Mouse (Mus musculus) neural tube, embryonic 13.5 days (tissue): ENCODE measurements at regions not wholly inside any gene's neighbourhood (a gene's known extent, or its start where the extent isn't known, plus 50 kb on each side); places are given as distances from the start of the nearest gene placed in this dataset.

ENCODE experiments used
- ATAC-seq: fragments of 200-750 bp; cut with Nextera tagmentation; 2 replicates; pipeline ENCODE4 v1.8.0; 2017; ENCODE audit warnings: low read depth, mild to moderate bottlenecking, moderate TSS enrichment, moderate library complexity
- H3K27ac ChIP-seq: fragments of 300-500 bp; sonication (generic); replicated peaks from 2 replicates; pipeline ENCODE4 v1.5.1; 2015; ENCODE audit warnings: moderate library complexity, mild to moderate bottlenecking, inconsistent platforms
- H3K27me3 ChIP-seq: fragments of 300-500 bp; sonication (generic); 2 replicates; pipeline ENCODE4 v1.6.1; 2015; ENCODE audit warnings: mild to moderate bottlenecking, inconsistent platforms
- H3K36me3 ChIP-seq: fragments of 300-500 bp; sonication (generic); 2 replicates; pipeline ENCODE4 v1.6.1; 2015; ENCODE audit warnings: mild to moderate bottlenecking, inconsistent platforms
- H3K4me1 ChIP-seq: fragments of 300-500 bp; sonication (generic); replicated peaks from 2 replicates; pipeline ENCODE4 v1.6.1; 2015; ENCODE audit warnings: inconsistent platforms
- H3K4me2 ChIP-seq: fragments of 300-500 bp; sonication (generic); 2 replicates; pipeline ENCODE4 v1.6.1; 2015; ENCODE audit warnings: inconsistent platforms, mild to moderate bottlenecking, moderate library complexity
- H3K4me3 ChIP-seq: fragments of 300-500 bp; sonication (generic); 2 replicates; pipeline ENCODE4 v1.5.1; 2015; ENCODE audit warnings: mild to moderate bottlenecking, inconsistent platforms
- H3K9ac ChIP-seq: fragments of 300-500 bp; sonication (generic); 2 replicates; pipeline ENCODE4 v1.6.1; 2015; ENCODE audit warnings: moderate library complexity, mild to moderate bottlenecking, inconsistent platforms
- H3K9me3 ChIP-seq: fragments of 300-500 bp; sonication (generic); 2 replicates; pipeline ENCODE4 v1.6.1; 2016; ENCODE audit warnings: inconsistent platforms
- WGBS: fragments of 180-500 bp; shearing (Covaris S2); methylation state at CpG from one replicate; pipeline ENCODE4 v1.1.7; 2015; 5-methylcytosine and 5-hydroxymethylcytosine counted together

- Histone ChIP-seq H3K4me1 (no peaks in the 10 kb centered on the region), H3K9me3 (no peaks in the 10 kb centered on the region), H3K36me3 (no peaks in the 10 kb centered on the region), H3K4me2 (no peak overlapping the region), H3K4me3 (no peak overlapping the region), H3K9ac (no peak overlapping the region), H3K27me3 (no peaks in the 10 kb centered on the region), H3K27ac (no peak overlapping the region)
- WGBS: 89% methylated on average over 7 of the region's 7 CpGs
- no peak for ATAC-seq
Measured at GRCm38 (mm10) chr3:9916538-9917106, 171.3 kb upstream of the Gm9833 start.

- no peak for ATAC-seq
- Histone ChIP-seq H3K9ac (no peak overlapping the region), H3K4me1 (no peaks in the 10 kb centered on the region), H3K27ac (no peak overlapping the region), H3K27me3 (no peaks in the 10 kb centered on the region), H3K4me2 (no peak overlapping the region), H3K4me3 (no peak overlapping the region), H3K9me3 (no peaks in the 10 kb centered on the region), H3K36me3 (no peaks in the 10 kb centered on the region)
- WGBS: 87% methylated on average over 3 of the region's 3 CpGs
Measured at GRCm38 (mm10) chr3:9920331-9920730, 167.6 kb upstream of the Gm9833 start.

GRCm38 (mm10) chr3:9921730-9922129 is 166.2 kb upstream of the Gm9833 start:
- no peak overlapping the region for H3K27ac ChIP-seq
- ATAC-seq: no peak
- no peaks in the 10 kb centered on the region for H3K36me3 ChIP-seq
- no peaks in the 10 kb centered on the region for H3K27me3 ChIP-seq
- no peak overlapping the region for H3K9ac ChIP-seq
- H3K9me3 ChIP-seq: no peaks in the 10 kb centered on the region
- no peak overlapping the region for H3K4me3 ChIP-seq
- H3K4me1 ChIP-seq: no peaks in the 10 kb centered on the region
- H3K4me2 ChIP-seq: no peak overlapping the region
- 89% methylated on average over 1 of the region's 1 CpGs for WGBS

- Histone ChIP-seq H3K9ac (no peak overlapping the region), H3K27me3 (no peaks in the 10 kb centered on the region), H3K4me3 (no peak overlapping the region), H3K36me3 (no peaks in the 10 kb centered on the region), H3K27ac (no peak overlapping the region), H3K4me2 (no peak overlapping the region), H3K9me3 (no peaks in the 10 kb centered on the region), H3K4me1 (no peaks in the 10 kb centered on the region)
- 92% methylated on average over 10 of the region's 10 CpGs for WGBS
- ATAC-seq: no peak
Measured at GRCm38 (mm10) chr3:9922541-9923046, 165.3 kb upstream of the Gm9833 start.

GRCm38 (mm10) chr3:9924630-9925029 is 163.3 kb upstream of the Gm9833 start:
- Histone ChIP-seq H3K27me3 (no peaks in the 10 kb centered on the region), H3K4me1 (no peaks in the 10 kb centered on the region), H3K9ac (no peak overlapping the region), H3K27ac (no peak overlapping the region), H3K9me3 (no peaks in the 10 kb centered on the region), H3K4me2 (no peak overlapping the region), H3K4me3 (no peak overlapping the region), H3K36me3 (no peaks in the 10 kb centered on the region)
- no peak for ATAC-seq
- 94% methylated on average over 1 of the region's 1 CpGs for WGBS

- Histone ChIP-seq H3K4me3 (no peak overlapping the region), H3K27ac (no peak overlapping the region), H3K36me3 (no peaks in the 10 kb centered on the region), H3K4me1 (no peaks in the 10 kb centered on the region), H3K4me2 (no peak overlapping the region), H3K9me3 (no peaks in the 10 kb centered on the region), H3K27me3 (no peaks in the 10 kb centered on the region), H3K9ac (0 out of 2 replicates have a peak overlapping the region, but pooled peaks have one; percentile 22)
- ATAC-seq: no peak
- 84% methylated on average over 8 of the region's 8 CpGs for WGBS
Measured at GRCm38 (mm10) chr3:9936853-9937441, 151.0 kb upstream of the Gm9833 start.

GRCm38 (mm10) chr3:9938651-9939050 is 149.3 kb upstream of the Gm9833 start:
- no peak overlapping the region for H3K4me3 ChIP-seq
- no peak overlapping the region for H3K4me2 ChIP-seq
- H3K27ac ChIP-seq: no peak overlapping the region
- WGBS: 34% methylated on average over 1 of the region's 1 CpGs
- no peaks in the 10 kb centered on the region for H3K9me3 ChIP-seq
- no peaks in the 10 kb centered on the region for H3K27me3 ChIP-seq
- H3K9ac ChIP-seq: no peak overlapping the region
- no peaks in the 10 kb centered on the region for H3K36me3 ChIP-seq
- peak; percentile 47; the same call in 1 of the 2 replicates for ATAC-seq
- no peaks in the 10 kb centered on the region for H3K4me1 ChIP-seq

GRCm38 (mm10) chr3:9942631-9943030 is 145.3 kb upstream of the Gm9833 start:
- 92% methylated on average over 5 of the region's 5 CpGs for WGBS

GRCm38 (mm10) chr3:9947357-9948065 is 140.4 kb upstream of the Gm9833 start:
- Histone ChIP-seq H3K27me3 (no peaks in the 10 kb centered on the region), H3K4me3 (no peak overlapping the region), H3K4me1 (no peaks in the 10 kb centered on the region), H3K27ac (no peak overlapping the region), H3K4me2 (no peak overlapping the region), H3K9me3 (no peaks in the 10 kb centered on the region), H3K9ac (no peak overlapping the region), H3K36me3 (no peaks in the 10 kb centered on the region)
- ATAC-seq: peak; percentile 95
- 54% methylated on average over 11 of the region's 11 CpGs for WGBS

More at GRCm38 (mm10) chr3:9942631-9943030, 145.3 kb upstream of the Gm9833 start:
- Histone ChIP-seq H3K27me3 (no peaks in the 10 kb centered on the region), H3K9me3 (no peaks in the 10 kb centered on the region), H3K4me3 (no peak overlapping the region), H3K27ac (no peak overlapping the region), H3K4me1 (no peaks in the 10 kb centered on the region), H3K9ac (no peak overlapping the region), H3K36me3 (no peaks in the 10 kb centered on the region), H3K4me2 (no peak overlapping the region)
- ATAC-seq: no peak

- Histone ChIP-seq H3K27ac (no peak overlapping the region), H3K9me3 (no peaks in the 10 kb centered on the region), H3K4me3 (no peak overlapping the region), H3K9ac (no peak overlapping the region), H3K36me3 (no peaks in the 10 kb centered on the region), H3K27me3 (no peaks in the 10 kb centered on the region), H3K4me2 (no peak overlapping the region), H3K4me1 (no peaks in the 10 kb centered on the region)
- ATAC-seq: peak; percentile 43; the same call in 1 of the 2 replicates
- WGBS: 72% methylated on average over 7 of the region's 7 CpGs
Measured at GRCm38 (mm10) chr3:9948114-9948513, 139.8 kb upstream of the Gm9833 start.

- H3K4me3 ChIP-seq: no peak overlapping the region
- ATAC-seq: no peak
- WGBS: 89% methylated on average over 3 of the region's 3 CpGs
Measured at GRCm38 (mm10) chr3:9957870-9958269, 130.0 kb upstream of the Gm9833 start.

More at GRCm38 (mm10) chr3:9957870-9958269, 130.0 kb upstream of the Gm9833 start:
- no peaks in the 10 kb centered on the region for H3K9me3 ChIP-seq
- H3K27me3 ChIP-seq: no peaks in the 10 kb centered on the region
- no peaks in the 10 kb centered on the region for H3K4me1 ChIP-seq
- H3K36me3 ChIP-seq: no peaks in the 10 kb centered on the region
- no peak overlapping the region for H3K4me2 ChIP-seq
- H3K27ac ChIP-seq: no peak overlapping the region
- H3K9ac ChIP-seq: no peak overlapping the region
